Mouse (Mus musculus) heart, embryonic 16.5 days (tissue): Measurements from ENCODE around the gene Hacd2. TPM values are rescaled to one million over a fixed set of nuclear protein-coding genes. Genes with fewer than 3 reads are reported as not detected.
A peak's percentile ranks its signal among the peaks of the same experiment; 100 is the strongest.

Source experiments
- ATAC-seq: fragments of 200-750 bp; cut with Nextera tagmentation; replicated peaks from 2 replicates; pipeline ENCODE4 v1.8.0; 2017; ENCODE audit warnings: moderate number of reproducible peaks; ENCODE audit not compliant: insufficient read depth, low FRiP score; ENCODE audit errors: extremely low read depth
- H3K27ac ChIP-seq: fragments of 300-500 bp; sonication (generic); 2 replicates; pipeline ENCODE4 v1.5.1; 2014; ENCODE audit warnings: mild to moderate bottlenecking, low read length, control low read depth, moderate library complexity
- H3K27me3 ChIP-seq: fragments of 300-500 bp; sonication (generic); 2 replicates; pipeline ENCODE4 v1.6.1; 2014; ENCODE audit warnings: low read length, mixed read lengths; ENCODE audit not compliant: control insufficient read depth, insufficient read depth
- H3K36me3 ChIP-seq: fragments of 300-500 bp; sonication (generic); 2 replicates; pipeline ENCODE4 v1.6.1; 2014; ENCODE audit not compliant: control insufficient read depth, insufficient read depth
- H3K4me1 ChIP-seq: fragments of 300-500 bp; sonication (generic); 2 replicates; pipeline ENCODE4 v1.6.1; 2014; ENCODE audit warnings: low read length, mixed read lengths; ENCODE audit not compliant: control insufficient read depth, insufficient read depth
- H3K4me2 ChIP-seq: fragments of 300-500 bp; sonication (generic); 2 replicates; pipeline ENCODE4 v1.6.1; 2014; ENCODE audit warnings: low read depth, mild to moderate bottlenecking, control low read depth, low read length
- H3K4me3 ChIP-seq: fragments of 300-500 bp; sonication (generic); 2 replicates; pipeline ENCODE4 v1.5.1; 2014; ENCODE audit warnings: mild to moderate bottlenecking, control low read depth, low read length
- H3K9ac ChIP-seq: fragments of 300-500 bp; sonication (generic); 2 replicates; pipeline ENCODE4 v1.6.1; 2014; ENCODE audit warnings: low read length, control low read depth
- H3K9me3 ChIP-seq: fragments of 300-500 bp; sonication (generic); replicated peaks from 2 replicates; pipeline ENCODE4 v1.6.1; 2016; ENCODE audit warnings: low read length; ENCODE audit not compliant: control insufficient read depth
- WGBS: fragments of 180-500 bp; shearing (Covaris S2); extraction: QIAGEN DNeasy Blood & Tissue Kit; methylation state at CpG from one replicate; pipeline ENCODE4 v1.1.7; 2014; 5-methylcytosine and 5-hydroxymethylcytosine counted together
- polyA plus RNA-seq: library from polyadenylated mRNA; unstranded; fragments of >200 nt; fragmentation: Nextera tagmentation; extraction: Ambion mirVana; gene quantifications from 2 replicates; pipeline ENCODE4 v1.2.1, GENCODE M21; 2015

Hacd2 gene
- polyA plus RNA-seq, 1 experiment from 2014 or later = 61.5 TPM

DNA sequence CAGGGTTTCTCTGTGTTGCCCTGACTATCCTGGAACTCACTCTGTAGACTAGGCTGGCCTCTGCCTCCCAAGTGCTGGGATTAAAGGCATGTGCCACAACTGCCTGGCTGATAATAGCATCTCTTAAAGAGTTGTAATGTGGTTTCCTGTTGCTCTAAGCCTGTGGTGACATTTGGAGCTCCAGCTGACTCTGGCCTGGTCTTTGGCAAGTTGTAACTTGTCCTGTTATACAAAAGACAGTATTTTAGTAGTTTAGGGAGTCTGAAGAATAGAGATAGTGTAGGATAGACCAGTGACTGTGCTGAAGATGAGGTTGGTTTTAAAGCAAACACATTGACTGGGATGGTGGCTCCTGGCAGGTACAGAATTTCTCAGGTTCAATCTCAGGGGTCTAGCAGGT is 52.2 kb downstream of the Hacd2 start:
- peaks cover 7% of the 10 kb centered on the region for H3K4me1 ChIP-seq
- no peak overlapping the region for H3K27ac ChIP-seq
- H3K27me3 ChIP-seq = no peaks in the 10 kb centered on the region
- no peak overlapping the region for H3K4me2 ChIP-seq
- H3K9ac ChIP-seq = no peak overlapping the region
- no peak overlapping the region for H3K4me3 ChIP-seq
- H3K9me3 ChIP-seq = no peaks in the 10 kb centered on the region
- H3K36me3 ChIP-seq = peaks cover 3% of the 10 kb centered on the region; the same call in 1 of the 2 replicates
- ATAC-seq = no peak; the same call in 1 of the 2 replicates

DNA sequence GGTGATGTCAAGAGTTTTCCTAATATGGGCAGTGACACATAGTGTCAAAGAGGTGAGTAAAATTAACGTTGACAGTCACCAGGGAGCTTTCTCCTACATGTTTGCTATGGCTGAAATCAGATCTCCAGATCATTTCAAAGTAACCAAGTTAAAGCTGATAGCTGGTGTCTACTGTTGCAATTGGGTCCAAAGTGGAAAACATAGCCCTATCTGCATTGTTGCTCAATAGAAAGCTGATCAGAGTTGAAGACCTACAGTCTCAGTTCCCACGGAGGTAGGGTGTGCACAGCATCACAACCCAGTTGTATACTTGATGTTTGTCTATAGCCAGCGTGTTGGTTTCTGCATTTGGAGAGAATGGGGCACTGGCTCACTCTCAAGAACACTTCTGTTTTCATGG is 53.4 kb downstream of the Hacd2 start:
- Histone ChIP-seq H3K27me3 (no peaks in the 10 kb centered on the region), H3K36me3 (peaks cover 3% of the 10 kb centered on the region; the same call in 1 of the 2 replicates), H3K9me3 (no peaks in the 10 kb centered on the region), H3K27ac (no peak overlapping the region), H3K4me3 (no peak overlapping the region), H3K4me1 (peaks cover 5% of the 10 kb centered on the region), H3K4me2 (no peak overlapping the region), H3K9ac (no peak overlapping the region)
- ATAC-seq = no peak
- 79% methylated on average over 3 of the region's 3 CpGs for WGBS

- H3K4me2 ChIP-seq = no peak overlapping the region
- ATAC-seq = no peak
- H3K4me3 ChIP-seq = no peak overlapping the region
- no peak overlapping the region for H3K27ac ChIP-seq
- H3K4me1 ChIP-seq = no peaks in the 10 kb centered on the region
- H3K9ac ChIP-seq = no peak overlapping the region
- 0 out of 2 replicates have a peak, but pooled peaks cover 2% of the 10 kb centered on the region for H3K36me3 ChIP-seq
- H3K27me3 ChIP-seq = no peaks in the 10 kb centered on the region
- H3K9me3 ChIP-seq = no peaks in the 10 kb centered on the region
Observed at GRCm38 (mm10) chr16:35093500-35093899, 71.3 kb downstream of the Hacd2 start.

DNA sequence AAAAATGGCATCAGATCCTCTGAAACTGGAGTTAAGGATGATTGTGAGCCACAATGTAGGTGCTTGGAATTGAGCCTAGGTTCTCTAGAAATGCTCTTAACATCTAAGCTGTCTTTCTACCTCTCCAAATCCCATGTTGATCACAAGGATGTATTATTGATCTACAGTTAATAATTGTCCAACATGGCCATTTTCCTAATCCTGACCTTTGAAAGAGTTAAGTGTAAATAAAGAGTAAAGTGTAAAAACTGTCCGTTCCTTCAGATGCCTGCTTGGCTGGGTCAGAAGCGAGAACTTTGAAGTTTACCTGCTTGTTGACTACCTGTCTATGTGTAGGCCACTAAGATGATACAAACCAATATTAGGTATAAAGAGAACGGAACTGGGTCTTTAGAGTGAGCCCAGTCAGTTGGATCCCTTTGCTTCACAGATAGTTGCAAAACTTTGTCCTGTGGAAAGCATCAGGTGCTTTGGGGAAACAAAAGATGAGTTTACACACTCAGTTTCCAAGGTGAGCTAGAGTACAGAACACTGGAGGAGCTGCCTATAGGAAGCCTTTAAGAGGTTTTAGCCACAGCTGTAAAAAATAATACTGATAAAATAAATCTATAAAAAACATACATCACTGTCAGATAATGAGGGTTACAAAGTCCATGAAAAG is 75.8 kb downstream of the Hacd2 start:
- H3K36me3 ChIP-seq = 0 out of 2 replicates have a peak, but pooled peaks cover 2% of the 10 kb centered on the region
- WGBS = 93% methylated on average over 3 of the region's 3 CpGs
- no peak overlapping the region for H3K4me3 ChIP-seq
- H3K4me1 ChIP-seq = peaks cover 2% of the 10 kb centered on the region; the same call in 1 of the 2 replicates
- H3K4me2 ChIP-seq = no peak overlapping the region
- no peak overlapping the region for H3K9ac ChIP-seq
- H3K9me3 ChIP-seq = no peaks in the 10 kb centered on the region
- H3K27ac ChIP-seq = no peak overlapping the region
- ATAC-seq = no peak
- no peaks in the 10 kb centered on the region for H3K27me3 ChIP-seq

GRCm38 (mm10) chr16:35101751-35102420 is 79.7 kb downstream of the Hacd2 start:
- Histone ChIP-seq H3K4me1 (peaks cover 6% of the 10 kb centered on the region), H3K27ac (no peak overlapping the region), H3K9me3 (no peaks in the 10 kb centered on the region), H3K36me3 (no peaks in the 10 kb centered on the region), H3K9ac (no peak overlapping the region), H3K4me2 (no peak overlapping the region), H3K27me3 (no peaks in the 10 kb centered on the region), H3K4me3 (no peak overlapping the region)
- ATAC-seq = no peak
- 84% methylated on average over 12 of the region's 12 CpGs for WGBS

- no peak overlapping the region for H3K9ac ChIP-seq
- H3K4me2 ChIP-seq = no peak overlapping the region
- no peak overlapping the region for H3K27ac ChIP-seq
- no peak for ATAC-seq
- H3K4me3 ChIP-seq = no peak overlapping the region
- 44% methylated on average over 7 of the region's 7 CpGs for WGBS
- H3K9me3 ChIP-seq = no peaks in the 10 kb centered on the region
- no peaks in the 10 kb centered on the region for H3K36me3 ChIP-seq
- peaks cover 6% of the 10 kb centered on the region for H3K4me1 ChIP-seq
- H3K27me3 ChIP-seq = no peaks in the 10 kb centered on the region
Observed at GRCm38 (mm10) chr16:35102866-35103620, 80.8 kb downstream of the Hacd2 start.

GRCm38 (mm10) chr16:35107985-35108384 is 85.8 kb downstream of the Hacd2 start:
- peaks cover 25% of the 10 kb centered on the region for H3K4me1 ChIP-seq
- no peak overlapping the region for H3K9ac ChIP-seq
- H3K4me2 ChIP-seq = no peak overlapping the region
- no peak for ATAC-seq
- 83% methylated on average over 6 of the region's 6 CpGs for WGBS
- no peaks in the 10 kb centered on the region for H3K27me3 ChIP-seq
- H3K36me3 ChIP-seq = no peaks in the 10 kb centered on the region
- H3K9me3 ChIP-seq = no peaks in the 10 kb centered on the region
- H3K4me3 ChIP-seq = no peak overlapping the region
- H3K27ac ChIP-seq = no peak overlapping the region

DNA sequence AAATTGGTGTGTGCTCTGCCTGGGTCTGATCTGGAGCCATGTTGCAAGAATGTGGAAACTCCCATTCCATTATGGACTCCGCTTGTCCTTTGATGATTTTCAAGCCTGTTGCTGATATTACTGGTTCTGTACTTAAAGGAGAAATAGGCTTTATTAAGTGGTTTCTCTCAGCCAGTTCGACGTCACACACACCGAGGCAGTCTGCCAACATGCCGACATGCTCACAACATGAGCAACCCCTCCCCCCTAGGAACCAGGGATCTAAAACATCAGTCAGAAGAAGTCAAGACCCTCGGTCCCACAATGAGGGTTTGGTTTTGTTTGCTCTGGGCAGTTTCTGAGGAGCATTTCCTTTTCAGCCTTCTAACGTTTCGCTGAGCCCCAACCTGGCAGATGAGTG is 86.9 kb downstream of the Hacd2 start:
- ATAC-seq = no peak
- H3K27me3 ChIP-seq = no peaks in the 10 kb centered on the region
- H3K4me3 ChIP-seq = no peak overlapping the region
- H3K9me3 ChIP-seq = no peaks in the 10 kb centered on the region
- 32% methylated on average over 8 of the region's 8 CpGs for WGBS
- no peak overlapping the region for H3K4me2 ChIP-seq
- H3K36me3 ChIP-seq = no peaks in the 10 kb centered on the region
- H3K9ac ChIP-seq = no peak overlapping the region
- peaks cover 23% of the 10 kb centered on the region for H3K4me1 ChIP-seq
- peak overlapping the region; percentile 83 for H3K27ac ChIP-seq
